Mouse (Mus musculus): ENCODE measurements around the gene Etnk1. TPM values are rescaled to one million over a fixed set of nuclear protein-coding genes. Genes with fewer than 3 reads are reported as not detected.

Etnk1 gene
- total RNA-seq, 2 experiments from 2014 or later = 38.0 to 54.0 TPM

GRCm38 (mm10) chr6:143261289-143261665 is 94.3 kb downstream of the Etnk1 start:
- ATAC-seq (replicated peaks; ENCODE audit: poor library complexity, severe bottlenecking) = no peak

GRCm38 (mm10) chr6:143265482-143265881 is 98.5 kb downstream of the Etnk1 start:
- ATAC-seq (replicated peaks; ENCODE audit: poor library complexity, severe bottlenecking) = no peak

- ATAC-seq (replicated peaks; ENCODE audit: poor library complexity, severe bottlenecking) = no peak
Measured at GRCm38 (mm10) chr6:143279222-143279621, 112.2 kb downstream of the Etnk1 start.

Other genes starting within 250 kb of the Etnk1 start
- not detected in 2 replicates for gene St8sia1, start 202.8 kb upstream of the Etnk1 start, total RNA-seq (2014; fragmentation: Nextera tagmentation)
- gene St8sia1, start 202.8 kb upstream of the Etnk1 start, total RNA-seq (2017) = not detected in 2 replicates
- 80.3 and 105 TPM in 2 replicates for gene C2cd5, start 67.1 kb upstream of the Etnk1 start, total RNA-seq (2014; fragmentation: Nextera tagmentation)
- 50.8 and 51.8 TPM in 2 replicates for gene C2cd5, start 67.1 kb upstream of the Etnk1 start, total RNA-seq (2017)

Measured in granulocyte monocyte progenitor cell, adult 5-6 weeks (primary cell).